Mouse (Mus musculus) duodenum, adult 2 months (tissue): ENCODE data around the gene Reck. TPM values are rescaled to one million over a fixed set of nuclear protein-coding genes. Genes with fewer than 3 reads are reported as not detected.

Source experiments
- polyA plus RNA-seq: library from polyadenylated mRNA; depleted of rRNA; stranded (reverse); fragments of >200 nt; gene quantifications from 2 replicates; pipeline ENCODE4 v1.2.3, GENCODE M21; 2012; ENCODE audit warnings: low replicate concordance; rRNA removed

Gene Reck
- 1.3 and 3.3 TPM in 2 replicates for polyA plus RNA-seq

GRCm38 (mm10) chr4:43875160-43875918 is at the start of gene Reck:
Gene Reck (plus strand): TSS chr4:43875530.

GRCm38 (mm10) chr4:43840101-43840500 is 35.2 kb upstream of the Reck start, which contains the start of gene Olfr157:
Gene Olfr157 (minus strand): TSS chr4:43840201.

GRCm38 (mm10) chr4:43851265-43851664 is 24.1 kb upstream of the Reck start, which contains the start of gene Olfr155:
Gene Olfr155 (plus strand): TSS chr4:43851565.

GRCm38 (mm10) chr4:43957292-43957845 is 82.0 kb downstream of the Reck start, which contains the start of gene Glipr2:
Gene Glipr2 (plus strand): TSS chr4:43957401.

GRCm38 (mm10) chr4:43983181-43983580 is 107.9 kb downstream of the Reck start, which contains the start of gene Ccin:
Gene Ccin (plus strand): TSS chr4:43983483.

Other genes with a start within 250 kb of the Reck start
- 4.7 and 10.2 TPM in 2 replicates for gene Npr2, start 243.6 kb upstream of the Reck start, polyA plus RNA-seq
- gene Spag8, start 221.9 kb upstream of the Reck start, polyA plus RNA-seq, result 0.52 and 0.68 TPM in 2 replicates
- gene Hint2, start 219.1 kb upstream of the Reck start, polyA plus RNA-seq, result 62.8 and 89.1 TPM in 2 replicates
- gene Tmem8b, start 206.6 kb upstream of the Reck start, polyA plus RNA-seq, result 4.5 and 6.5 TPM in 2 replicates
- gene Fam221b, start 206.4 kb upstream of the Reck start, polyA plus RNA-seq, result not detected in 2 replicates
- not detected in 2 replicates for gene Olfr70, start 174.7 kb upstream of the Reck start, polyA plus RNA-seq
- gene Olfr71, start 165.3 kb upstream of the Reck start, polyA plus RNA-seq, result not detected in 2 replicates
- gene Hrct1, start 148.3 kb upstream of the Reck start, polyA plus RNA-seq, result 2.7 and 2.8 TPM in 2 replicates
- 0.65 and 0.94 TPM in 2 replicates for gene Spaar, start 145.5 kb upstream of the Reck start, polyA plus RNA-seq
- gene Olfr159, start 104.5 kb upstream of the Reck start, polyA plus RNA-seq, result not detected in 2 replicates
- not detected in 2 replicates for gene Olfr156, start 51.6 kb upstream of the Reck start, polyA plus RNA-seq
- not detected in 2 replicates for gene Olfr157, start 35.3 kb upstream of the Reck start, polyA plus RNA-seq
- gene Olfr155, start 24.0 kb upstream of the Reck start, polyA plus RNA-seq, result not detected in 2 replicates
- gene Glipr2, start 81.9 kb downstream of the Reck start, polyA plus RNA-seq, result 5.0 and 8.8 TPM in 2 replicates
- 0.20 TPM in 1 of 2 replicates, not detected in the other for gene Ccin, start 108.0 kb downstream of the Reck start, polyA plus RNA-seq
- gene Clta, start 128.9 kb downstream of the Reck start, polyA plus RNA-seq, result 140 and 283 TPM in 2 replicates
- gene Gne, start 208.6 kb downstream of the Reck start, polyA plus RNA-seq, result 30.9 and 44.5 TPM in 2 replicates